Mouse (Mus musculus) kidney, postnatal 4 days (tissue): ENCODE data around the gene Podn.

Source experiments
- DNase-seq, 2 experiments: peaks; one replicate each; pipeline ENCODE4 v3.0.0; 2021; ENCODE audit warnings: mixed read lengths in 2 of 2

The Podn gene

DNA sequence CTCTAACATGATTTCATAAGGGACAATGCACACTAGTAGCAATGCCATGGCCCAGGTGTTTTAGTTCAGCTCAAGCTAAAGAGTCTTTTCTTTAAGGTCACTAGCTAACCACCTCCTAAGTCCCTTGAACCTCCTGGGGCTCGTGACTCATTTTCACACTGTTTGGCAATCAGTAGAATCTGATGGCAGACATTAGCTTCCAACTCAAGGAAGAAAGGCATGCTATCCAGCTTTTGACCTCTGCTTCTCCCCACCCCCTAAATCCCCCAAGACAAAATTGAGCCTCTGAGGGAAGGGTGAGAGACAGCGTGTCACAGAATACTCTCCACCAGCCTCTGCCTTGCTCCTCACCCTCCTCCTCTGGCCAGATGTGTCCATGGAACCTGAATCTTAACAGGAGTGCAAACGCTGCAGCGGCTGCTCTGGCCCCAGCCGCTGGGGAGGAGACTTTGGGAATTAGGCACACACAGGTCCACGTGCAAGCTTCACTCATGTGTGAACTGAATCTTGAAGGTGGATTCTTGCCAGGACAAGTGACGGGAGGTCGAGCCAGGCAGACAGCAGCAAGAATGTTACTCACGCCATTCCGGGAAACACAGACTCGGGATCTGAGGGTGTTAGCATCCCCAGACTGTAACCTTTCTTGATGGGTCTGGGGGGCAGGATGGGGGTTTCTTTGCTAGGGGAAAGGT lies 97.5 kb downstream of the Podn start:
- DNase-seq = peak; percentile 54 to 66

DNA sequence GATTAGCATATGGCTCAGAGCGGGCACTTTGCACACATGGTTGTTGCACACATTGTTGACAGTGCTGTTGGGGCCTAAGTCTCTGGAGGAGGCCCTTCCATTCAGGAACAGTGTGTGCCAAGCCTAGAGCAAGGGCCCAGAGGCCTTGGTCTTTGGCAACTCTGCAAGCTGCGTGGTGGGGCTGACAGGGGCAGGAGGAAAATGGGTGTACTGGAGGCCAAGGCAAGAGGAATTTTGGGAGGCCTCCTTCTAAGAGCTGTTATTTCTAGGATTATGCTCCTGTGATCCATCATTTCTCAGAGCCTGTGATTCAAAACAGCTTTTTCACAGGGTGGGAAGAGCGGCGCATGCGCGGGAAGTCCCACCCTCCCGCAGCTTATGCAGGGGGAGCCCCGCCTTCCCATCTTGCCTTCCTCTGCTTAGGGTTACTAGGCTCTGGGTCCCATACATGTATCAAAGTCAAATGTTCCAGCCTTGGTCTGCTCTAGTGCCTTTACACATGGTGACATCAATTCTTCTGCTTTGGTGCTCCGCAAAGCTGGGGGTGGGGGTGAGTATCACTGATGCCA lies 99.7 kb downstream of the Podn start:
- DNase-seq = no peak

DNA sequence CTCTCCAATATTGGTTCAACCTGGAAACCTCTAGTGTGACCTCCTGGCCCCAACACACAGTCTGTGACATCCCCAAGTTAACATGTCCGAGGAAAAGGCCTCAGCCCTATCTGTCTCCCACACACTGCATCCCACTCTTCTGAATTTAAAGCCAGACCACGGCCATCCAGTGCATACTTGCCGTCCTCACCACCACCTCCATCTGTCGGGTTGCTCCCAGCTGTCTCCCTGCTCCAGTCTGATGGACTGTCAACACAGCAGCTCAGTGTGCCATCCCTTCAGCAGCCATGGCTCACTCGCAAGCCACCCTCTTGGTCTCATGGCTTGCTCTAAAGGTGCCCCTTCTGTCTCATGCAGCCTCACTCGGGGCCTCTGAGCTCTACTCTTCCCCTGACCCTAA lies 100.5 kb downstream of the Podn start:
- DNase-seq = no peak

DNA sequence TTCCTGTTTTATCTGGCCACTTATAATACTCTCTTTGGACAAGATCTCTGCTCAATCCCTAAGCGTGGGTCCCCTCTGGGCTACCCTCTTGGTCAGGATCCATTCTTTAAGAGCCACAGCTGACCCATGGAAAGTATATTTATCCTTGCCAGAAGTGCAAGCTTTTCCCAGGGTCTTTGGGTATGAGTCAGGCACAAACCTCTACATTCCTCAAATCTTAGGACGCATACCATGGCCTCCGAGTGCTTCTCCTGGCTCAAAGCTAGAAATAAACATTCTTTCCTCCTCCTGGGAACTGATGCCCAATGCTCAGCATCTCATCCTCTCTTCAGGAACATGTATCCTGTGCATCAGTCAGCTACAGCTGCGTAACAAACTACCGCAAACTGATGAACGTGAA lies 101.2 kb downstream of the Podn start:
- no peak for DNase-seq

DNA sequence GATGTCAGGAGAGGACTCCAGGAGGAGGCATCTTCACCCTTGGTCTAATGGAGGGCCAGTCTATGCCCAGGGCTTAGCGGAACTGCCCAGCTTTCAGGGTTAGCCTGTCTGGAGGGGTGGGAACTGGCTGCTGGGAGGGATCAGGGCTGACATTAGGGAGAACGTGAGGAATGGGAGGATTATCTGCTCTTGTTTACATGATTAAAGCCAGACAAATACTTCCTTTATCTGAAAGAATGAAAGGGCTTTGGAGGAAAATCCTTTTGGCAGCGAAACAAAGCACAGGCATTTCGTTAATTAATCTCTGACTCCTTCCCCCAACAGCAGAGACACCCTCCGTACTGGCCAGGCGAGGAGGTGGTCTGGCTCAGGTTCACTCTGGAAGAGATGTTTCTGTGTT lies 104.4 kb downstream of the Podn start:
- no peak for DNase-seq

DNA sequence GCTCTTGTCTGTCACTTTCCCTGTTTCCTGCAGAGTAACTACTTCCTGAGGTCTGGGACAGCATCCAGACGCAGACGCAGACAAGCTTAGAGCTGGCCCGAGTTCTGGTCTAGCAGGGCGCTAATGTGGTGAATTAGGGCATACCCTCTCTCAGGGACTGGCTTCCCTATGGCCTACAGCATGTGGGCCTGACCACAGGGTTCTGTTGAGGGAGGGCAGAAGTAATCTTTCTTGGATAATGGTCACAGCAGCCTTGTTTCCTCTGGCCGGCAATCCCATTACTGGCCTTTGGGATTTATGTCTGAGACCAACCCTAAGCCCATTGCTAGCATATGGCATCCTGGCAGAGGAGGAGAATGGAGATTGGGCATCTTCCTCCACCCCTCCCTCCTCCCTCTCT lies 105.4 kb downstream of the Podn start:
- no peak for DNase-seq

DNA sequence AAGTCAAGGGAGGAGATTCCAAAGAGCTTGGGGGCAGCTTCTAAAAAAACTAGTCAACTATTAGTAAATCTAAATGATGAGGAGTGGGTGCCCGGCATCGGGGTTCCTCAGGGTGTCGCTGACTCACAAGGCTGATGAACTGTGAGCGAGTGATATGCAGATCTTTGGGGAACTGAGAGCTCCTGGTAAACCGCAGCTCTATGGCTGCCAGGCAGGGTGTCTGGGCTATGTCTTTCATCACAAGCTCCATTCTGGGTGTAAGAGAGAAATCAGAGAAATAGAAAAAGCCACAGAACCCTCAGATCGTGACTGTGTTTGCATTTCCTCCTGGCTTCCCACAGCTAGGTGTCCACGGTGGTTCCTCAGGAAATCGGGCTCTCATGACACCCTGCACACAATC lies 107.3 kb downstream of the Podn start:
- no peak for DNase-seq

DNA sequence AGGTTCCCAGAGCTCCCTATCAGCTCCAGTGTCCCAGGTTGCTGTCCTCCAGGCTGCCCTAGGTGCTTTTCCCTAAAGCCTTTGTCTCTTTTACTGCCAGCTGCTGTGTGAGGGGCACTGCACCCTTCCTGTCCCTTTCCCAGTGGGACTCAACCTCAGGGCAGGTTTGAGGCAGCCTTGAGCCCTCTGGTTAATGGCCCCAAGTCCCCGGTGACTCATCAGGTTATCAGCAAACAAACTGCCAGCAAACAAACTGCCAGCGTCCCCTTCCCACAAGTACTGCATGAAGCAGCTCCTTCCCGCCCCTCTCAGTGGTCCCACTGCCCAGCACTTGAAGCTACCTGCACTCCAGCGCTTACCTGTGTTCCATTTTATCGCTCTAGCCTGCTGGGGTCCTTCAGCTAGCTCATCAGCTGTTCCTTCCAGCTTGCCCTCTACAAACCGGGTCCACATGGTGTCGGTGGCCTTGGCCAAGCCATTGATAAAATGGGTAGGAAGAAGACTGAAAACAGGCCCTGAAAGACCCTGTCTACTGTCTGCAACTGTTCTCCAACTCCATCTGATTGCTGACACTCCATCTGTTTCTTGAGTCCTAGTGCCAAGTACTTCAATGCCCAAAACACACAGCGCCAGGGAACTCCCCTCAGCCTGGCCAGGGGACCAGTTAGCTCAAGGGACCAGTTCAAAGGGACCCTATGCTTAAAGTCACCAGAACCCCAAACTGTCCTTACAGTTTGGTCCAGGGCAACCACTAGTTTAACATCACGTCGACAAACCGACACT lies 109.7 kb downstream of the Podn start:
- no peak for DNase-seq

DNA sequence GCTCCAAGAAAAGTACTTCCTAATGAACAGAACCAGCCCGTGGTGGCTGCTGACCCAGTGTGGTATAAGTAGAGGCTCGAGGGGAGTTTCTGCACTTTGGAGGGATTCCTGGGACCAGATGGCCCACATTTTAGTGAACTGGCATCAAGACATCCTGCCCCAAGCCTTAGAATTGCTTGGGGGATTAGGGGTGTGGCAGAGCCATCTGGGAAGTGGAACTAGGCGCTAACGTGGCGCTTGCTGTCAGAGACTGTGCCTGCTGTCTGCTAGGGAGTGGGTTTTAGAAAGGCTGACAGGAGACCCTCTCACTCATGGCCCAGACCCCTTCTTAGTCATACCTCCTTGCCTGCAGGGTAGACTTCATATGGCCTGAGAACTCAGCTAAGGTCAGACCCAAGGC lies 110.4 kb downstream of the Podn start:
- no peak for DNase-seq

DNA sequence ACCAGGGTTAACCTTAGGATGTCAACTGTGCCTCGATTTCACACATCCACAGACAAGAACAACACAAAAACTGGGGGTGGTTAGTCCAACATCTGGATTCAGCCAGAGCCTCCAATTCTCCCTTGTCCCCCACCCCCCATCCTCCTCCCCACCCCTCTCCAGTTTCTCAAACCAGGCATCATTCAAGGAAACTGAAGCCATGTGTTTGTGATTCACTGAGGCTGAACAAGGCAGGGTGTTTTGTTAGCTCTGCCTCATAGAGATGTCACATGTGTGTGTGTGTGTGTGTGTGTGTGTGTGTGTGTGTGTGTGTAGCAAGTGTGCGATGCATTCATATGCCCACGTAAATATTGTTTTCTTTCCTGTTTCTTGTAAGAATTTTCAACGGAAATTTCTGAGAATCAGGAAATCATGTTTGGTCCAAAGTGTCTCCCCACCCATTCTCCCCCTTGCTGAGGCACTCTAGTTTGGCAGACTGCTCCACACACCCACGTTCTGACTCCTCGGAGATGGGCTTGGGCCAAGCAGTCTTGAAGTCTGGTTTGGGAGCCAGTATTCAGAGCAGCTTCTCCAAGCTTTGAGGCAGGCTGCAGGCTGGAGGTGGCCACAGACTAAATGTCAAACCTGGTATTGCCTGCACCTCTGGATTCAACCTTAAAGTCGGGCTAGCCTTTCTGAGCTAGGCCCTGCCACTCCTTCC lies 111.8 kb downstream of the Podn start:
- peak; percentile 68 to 78 for DNase-seq

DNA sequence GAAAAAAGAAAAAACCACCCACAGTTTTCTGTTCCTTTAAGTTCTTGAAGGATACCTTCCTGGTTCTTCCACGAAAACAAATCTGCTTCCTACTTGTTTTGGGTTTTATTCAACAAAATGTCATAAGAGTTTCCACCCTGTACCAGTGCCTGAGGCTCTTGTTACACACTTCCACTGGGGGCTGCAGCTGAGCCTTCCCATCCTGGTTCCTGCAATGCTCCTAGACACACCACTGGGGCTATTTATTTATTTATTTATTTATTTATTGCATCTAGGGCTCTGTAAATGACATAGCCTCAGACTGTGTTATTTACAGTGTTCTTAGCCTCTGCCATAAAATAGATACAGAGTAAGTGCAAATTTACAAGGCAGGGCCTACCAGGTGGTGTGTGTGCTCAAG lies 112.5 kb downstream of the Podn start:
- DNase-seq = peak in 1 of 2 experiments; percentile 34

DNA sequence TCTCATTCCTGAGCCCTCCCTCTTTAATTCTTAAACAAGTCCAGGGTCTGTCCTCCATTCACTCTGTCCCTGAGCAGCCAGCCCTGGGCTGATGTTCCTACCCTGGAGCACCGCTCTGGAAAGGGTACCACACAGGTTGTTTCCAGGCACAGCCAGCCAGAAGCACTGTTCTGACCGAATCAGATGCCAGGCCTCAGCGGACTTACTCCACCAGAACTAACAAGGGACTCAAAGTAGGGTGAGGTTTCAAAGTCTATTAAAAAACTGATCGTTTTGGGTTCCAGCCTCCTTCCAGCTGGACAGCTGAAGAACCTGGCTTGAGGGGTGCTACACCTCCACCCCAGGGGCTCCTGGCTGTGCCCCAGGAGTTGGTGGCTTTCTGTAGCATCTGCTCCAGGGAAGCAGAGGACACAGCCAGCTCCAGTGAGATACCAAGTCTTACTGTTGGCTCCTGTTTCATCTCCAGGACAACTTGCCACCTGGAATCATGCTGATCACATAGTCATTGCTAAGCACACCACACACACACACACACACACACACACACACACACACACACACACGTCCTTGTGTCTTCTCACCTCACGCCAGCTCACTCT lies 116.1 kb downstream of the Podn start:
- no peak for DNase-seq

DNA sequence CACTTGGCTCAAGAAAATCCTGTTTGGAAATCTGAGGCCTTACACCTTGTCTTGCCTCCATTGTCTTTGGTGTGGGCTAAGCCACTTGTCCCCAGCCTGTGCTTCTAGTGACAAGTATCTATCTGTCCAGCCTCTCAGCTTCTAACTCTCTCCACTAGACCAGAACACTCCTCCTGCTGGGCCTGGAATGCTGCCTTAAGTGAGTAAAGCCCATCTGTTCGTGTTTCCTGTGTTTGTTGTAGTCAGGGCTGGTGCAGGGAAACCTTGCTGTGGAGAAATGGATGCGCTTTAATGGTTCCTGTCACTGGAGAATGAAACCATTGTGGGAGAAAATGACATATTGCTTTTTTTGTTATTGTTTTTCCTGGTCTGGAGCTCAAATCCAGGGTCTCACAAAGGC lies 116.7 kb downstream of the Podn start:
- DNase-seq = peak; percentile 24 to 52

DNA sequence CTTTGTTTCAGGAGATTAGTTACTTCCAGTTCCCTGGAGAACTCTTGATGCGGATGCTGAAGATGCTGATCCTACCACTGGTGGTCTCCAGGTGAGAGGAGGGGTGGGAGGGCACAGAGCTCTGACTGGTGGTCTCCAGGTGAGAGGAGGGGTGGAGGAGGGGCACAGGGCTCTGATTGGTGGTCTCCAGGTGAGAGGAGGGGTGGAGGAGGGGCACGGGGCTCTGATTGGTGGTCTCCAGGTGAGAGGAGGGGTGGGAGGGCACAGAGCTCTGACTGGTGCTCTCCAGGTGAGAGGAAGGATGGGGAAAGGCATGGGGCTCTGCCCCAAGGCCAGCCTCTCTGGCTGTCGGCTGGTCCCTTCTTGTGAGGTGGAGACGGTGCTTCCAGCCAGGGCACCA lies 118.7 kb downstream of the Podn start:
- DNase-seq = peak; percentile 54 to 64

DNA sequence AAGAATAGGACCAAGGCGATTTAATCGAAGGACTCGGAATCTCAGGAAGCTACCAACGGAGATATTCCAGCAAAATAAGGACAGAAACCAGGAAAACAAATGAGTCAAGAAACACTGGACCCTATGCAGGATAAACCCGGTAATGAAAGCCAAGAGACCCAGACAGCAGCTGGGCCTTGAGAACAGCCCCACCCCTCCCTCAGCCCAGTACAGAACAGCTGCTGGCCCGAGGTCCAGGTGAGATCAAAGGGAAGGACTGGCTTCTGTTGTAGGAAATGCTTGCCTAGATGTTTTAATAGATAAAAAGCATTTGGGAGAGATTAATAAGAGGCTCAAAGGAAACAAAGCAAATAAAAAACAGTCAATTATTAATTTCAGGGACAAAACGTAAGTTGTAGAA lies 121.2 kb downstream of the Podn start:
- DNase-seq = no peak

DNA sequence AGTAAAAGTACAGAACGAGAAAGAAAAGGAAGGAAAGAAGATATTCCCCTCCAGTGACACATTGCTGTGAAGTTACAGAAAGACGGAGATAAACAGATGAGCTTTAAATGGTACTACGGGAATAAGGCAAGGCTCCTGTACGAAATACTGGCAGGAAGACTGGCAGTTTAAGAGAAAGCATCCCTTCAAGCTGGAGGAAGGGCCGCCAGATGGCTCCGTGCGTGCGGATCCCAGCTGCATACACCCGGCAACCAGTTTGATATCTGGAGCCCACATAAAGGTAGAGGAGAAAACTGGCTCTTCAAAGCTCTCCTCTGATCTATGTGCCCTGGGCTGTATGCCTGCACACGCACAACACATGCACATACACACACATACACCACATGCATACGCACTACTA lies 121.7 kb downstream of the Podn start:
- DNase-seq = no peak

DNA sequence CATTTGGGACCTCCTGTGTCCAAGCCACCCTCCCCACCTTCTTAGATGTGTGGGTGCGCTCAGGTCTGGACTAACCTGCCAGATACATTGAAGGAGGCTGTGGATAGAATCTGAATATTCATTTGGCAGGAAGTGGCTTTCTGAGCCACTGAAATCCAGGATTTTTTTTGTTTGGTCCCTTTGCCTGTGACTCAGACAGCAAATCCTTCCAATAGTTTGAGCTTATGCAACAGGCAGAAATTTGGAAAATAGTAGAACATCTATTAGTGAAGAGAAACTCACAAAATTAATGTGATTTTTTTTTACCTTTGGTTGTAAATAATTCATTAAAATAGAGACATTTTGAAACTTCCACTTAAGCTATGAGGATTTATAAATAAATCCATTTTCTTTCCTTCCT lies 125.1 kb downstream of the Podn start:
- no peak for DNase-seq

DNA sequence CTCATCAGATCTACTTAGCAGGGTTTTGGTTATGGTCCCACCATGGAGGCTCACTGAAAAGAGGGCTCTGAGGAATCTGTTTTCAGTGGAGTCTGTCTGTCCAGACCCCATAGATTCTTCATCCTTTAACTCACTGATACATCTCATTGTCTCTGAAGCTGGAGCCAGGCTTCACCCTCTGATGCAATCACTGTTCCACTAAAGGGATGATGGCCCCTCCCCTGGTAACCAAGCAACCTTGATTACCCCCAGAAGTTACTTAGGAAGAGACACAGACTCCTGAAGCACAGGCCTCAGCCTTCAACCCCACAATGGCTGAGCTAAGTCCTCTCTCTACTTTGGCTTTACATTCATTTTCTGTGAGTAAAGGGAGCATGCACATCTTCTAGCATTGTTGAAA lies 126.5 kb downstream of the Podn start:
- DNase-seq = no peak

DNA sequence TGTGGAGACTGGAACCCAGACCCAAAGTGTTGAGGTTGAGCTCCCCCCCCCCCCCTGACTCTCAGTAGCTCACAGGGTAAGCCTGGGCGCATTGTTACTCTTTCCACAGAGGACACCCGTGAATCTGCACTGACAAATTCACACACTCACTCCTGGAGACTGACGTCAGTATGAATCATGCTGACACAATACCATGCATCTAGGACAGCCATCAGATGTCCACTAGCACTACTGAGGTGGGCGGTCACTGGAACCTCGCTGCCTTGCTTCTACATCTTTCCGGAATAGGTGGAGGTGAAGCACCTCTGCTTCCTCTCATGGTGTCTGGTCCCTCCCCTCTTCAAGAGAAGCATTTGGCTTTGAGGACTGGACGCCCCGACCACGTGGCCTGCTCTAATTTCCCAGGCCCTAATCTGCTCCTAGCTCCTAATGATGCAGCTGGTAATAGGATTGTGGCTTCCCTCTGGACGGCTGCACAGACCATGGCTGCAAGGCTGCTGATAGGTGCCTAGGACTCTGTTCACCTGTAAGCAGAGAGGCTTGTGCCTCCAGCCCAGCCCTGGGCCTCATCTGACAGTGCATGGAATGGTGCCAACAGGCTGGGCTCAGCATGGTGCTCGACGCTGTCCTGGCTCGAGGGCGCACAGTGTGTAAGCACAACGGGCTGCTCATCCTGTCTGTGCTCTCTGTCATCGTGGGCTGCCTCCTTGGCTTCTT lies 128.1 kb downstream of the Podn start, which contains the start of gene Slc1a7:
Gene Slc1a7, plus strand, starts transcription at position 367 of the 717 bp plus-strand sequence.
- no peak for DNase-seq

DNA sequence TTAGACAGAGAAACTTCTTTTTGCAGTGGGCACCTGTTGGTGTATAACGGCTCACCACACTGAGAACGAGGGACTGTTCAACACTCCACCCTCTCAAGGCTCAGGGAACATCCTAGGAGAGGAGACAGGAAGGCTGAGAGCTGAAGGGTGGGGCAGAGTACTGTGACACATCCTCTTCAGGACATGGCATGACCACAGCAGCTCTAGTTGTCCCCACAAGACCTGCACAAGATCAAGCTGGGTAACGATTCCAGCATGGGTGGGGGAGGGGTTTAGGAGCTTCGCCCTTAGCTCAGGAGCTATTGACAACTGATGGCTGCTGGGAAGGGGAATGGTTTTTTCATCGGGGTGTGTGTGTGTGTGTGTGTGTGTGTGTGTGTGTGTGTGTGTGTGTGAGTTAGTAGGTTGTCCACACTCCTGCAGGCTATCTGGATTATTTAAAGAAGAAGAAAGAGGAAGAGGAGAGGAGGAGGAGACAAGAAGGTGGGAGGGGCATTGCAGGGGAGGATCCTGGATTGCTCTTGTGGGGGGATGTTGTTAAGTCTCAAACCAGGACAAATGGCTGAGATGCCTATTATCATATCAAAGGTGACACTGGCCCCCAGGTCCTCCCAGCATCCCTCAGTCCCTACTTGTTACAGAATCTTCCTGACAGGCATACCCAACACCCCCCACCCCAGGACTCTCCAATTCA lies 129.7 kb downstream of the Podn start:
- no peak for DNase-seq
